Mouse (Mus musculus) urinary bladder, postnatal 36 days (tissue): Measurements from ENCODE around the gene Hist1h3g.
"Not testable (repeated sequence)": the region's sequence is repeated elsewhere in the genome, so short reads cannot be mapped to it uniquely, and the experiment has no call there.

Experiments used
- DNase-seq, 2 experiments: peaks; one replicate each; pipeline ENCODE4 v3.0.0; 2022; ENCODE audit warnings: low spot score in 2 of 2, mixed read lengths in 1 of 2

The Hist1h3g gene

GRCm38 (mm10) chr13:23555839-23556416 is 20.7 kb downstream of the Hist1h3g start:
- DNase-seq: peak; percentile 49 to 56

- no peak for DNase-seq
Observed at GRCm38 (mm10) chr13:23556906-23557305, 21.7 kb downstream of the Hist1h3g start.

- DNase-seq: not testable (repeated sequence)
Observed at GRCm38 (mm10) chr13:23560699-23561098, 25.5 kb downstream of the Hist1h3g start.

GRCm38 (mm10) chr13:23561531-23561882 is 26.3 kb downstream of the Hist1h3g start:
- DNase-seq: not testable (repeated sequence)

- peak; percentile 90 to 94 for DNase-seq
Observed at GRCm38 (mm10) chr13:23561883-23562659, 26.8 kb downstream of the Hist1h3g start, which contains the start of gene Hist1h3e. Gene Hist1h3e (minus strand): TSS chr13:23562369.

- DNase-seq: no peak
Observed at GRCm38 (mm10) chr13:23562699-23563462, 27.7 kb downstream of the Hist1h3g start.

- DNase-seq: no peak
Observed at GRCm38 (mm10) chr13:23564482-23564881, 29.3 kb downstream of the Hist1h3g start.

GRCm38 (mm10) chr13:23570261-23571021 is 35.2 kb downstream of the Hist1h3g start:
- DNase-seq: not testable (repeated sequence)

- DNase-seq: peak in 1 of 2 experiments; percentile 54
Observed at GRCm38 (mm10) chr13:23571022-23571503, 35.8 kb downstream of the Hist1h3g start, which contains the start of the genes Hist1h2ae and Hist1h2bg. Gene Hist1h2ae (minus strand): TSS chr13:23571220. Gene Hist1h2bg (plus strand): TSS chr13:23571396.

- not testable (repeated sequence) for DNase-seq
Observed at GRCm38 (mm10) chr13:23571504-23572217, 36.4 kb downstream of the Hist1h3g start.

- no peak for DNase-seq
Observed at GRCm38 (mm10) chr13:23572218-23573033, 37.2 kb downstream of the Hist1h3g start.

- DNase-seq: not testable (repeated sequence)
Observed at GRCm38 (mm10) chr13:23573034-23573897, 38.0 kb downstream of the Hist1h3g start.

- DNase-seq: peak; percentile 66 to 86
Observed at GRCm38 (mm10) chr13:23573898-23574524, 38.8 kb downstream of the Hist1h3g start, which contains the start of the genes Hist1h2bf and Hist1h2ad. Gene Hist1h2bf (minus strand): TSS chr13:23574196. Gene Hist1h2ad (plus strand): TSS chr13:23574381.

GRCm38 (mm10) chr13:23574546-23575170 is 39.4 kb downstream of the Hist1h3g start:
- not testable (repeated sequence) for DNase-seq

- no peak for DNase-seq
Observed at GRCm38 (mm10) chr13:23575271-23575851, 40.1 kb downstream of the Hist1h3g start, which contains the start of gene Hist1h3d. Gene Hist1h3d (plus strand): TSS chr13:23575763.

- DNase-seq: not testable (repeated sequence)
Observed at GRCm38 (mm10) chr13:23575864-23576313, 40.7 kb downstream of the Hist1h3g start.

GRCm38 (mm10) chr13:23576351-23576881 is 41.2 kb downstream of the Hist1h3g start:
- no peak for DNase-seq
